Mouse (Mus musculus): Measurements from ENCODE around the gene Umad1. TPM values are rescaled to one million over a fixed set of nuclear protein-coding genes. Genes with fewer than 3 reads are reported as not detected.

Gene Umad1
- total and polyA plus RNA-seq, 3 experiments = 7.6 to 17.5 (median 10.0) TPM

DNA sequence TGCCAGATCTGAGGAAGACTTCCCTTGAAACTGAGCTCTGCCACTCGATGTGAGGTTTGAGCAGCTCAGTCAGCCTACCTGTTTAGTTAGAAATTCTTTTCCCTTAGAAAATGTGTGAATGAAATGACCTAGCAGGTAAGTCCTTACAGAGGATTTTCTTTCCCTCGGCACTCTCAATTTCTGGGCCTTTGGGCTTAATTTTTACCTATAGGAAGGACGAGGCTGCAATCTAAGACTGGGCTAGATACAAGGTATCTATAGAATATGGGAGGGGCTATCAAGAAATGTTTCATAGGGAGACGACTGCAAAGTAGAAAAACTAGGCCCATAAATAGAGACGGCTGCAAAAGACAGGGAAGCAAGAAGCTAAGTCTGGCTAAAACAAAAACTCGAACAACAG, 772 bp upstream of the Umad1 start:
- peaks cover 22% of the 10 kb centered on the region for H3K79me2 ChIP-seq (replicated peaks; ENCODE audit: control insufficient read depth, extremely low read depth, insufficient read depth, poor library complexity, severe bottlenecking)

DNA sequence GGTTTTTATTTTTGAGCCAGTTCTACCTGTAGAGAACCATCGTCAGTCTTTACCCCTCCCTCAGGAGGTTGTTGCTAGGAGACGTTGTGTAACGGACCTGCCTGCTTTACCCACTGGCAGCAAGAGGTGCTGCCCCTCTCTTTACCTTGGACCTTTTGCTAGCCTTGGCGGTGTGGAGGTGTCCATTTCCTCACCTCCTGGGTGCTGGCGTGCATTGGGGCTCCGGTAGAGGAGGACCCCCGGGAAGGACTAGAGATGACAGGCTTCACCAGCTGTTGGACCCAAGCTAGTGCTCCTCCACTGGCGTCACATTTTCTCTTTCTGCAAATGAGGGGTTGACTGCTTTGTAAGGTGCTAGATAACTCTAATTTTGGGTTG, 568 bp downstream of the Umad1 start:
- in situ Hi-C loops (cut with MboI; ENCODE audit: low pct_ligation_motif_present, low pct_unique_long_range_greater_than_20kb, low sequenced_read_pairs) = no loop called here
- H3K4me2 ChIP-seq (ENCODE audit: insufficient read depth, low read depth, poor library complexity, severe bottlenecking) = peak overlapping the region; percentile 91
- peaks cover 0 to 7% of the 10 kb centered on the region in 2 experiments; a peak in 2 of 4 replicates for H3K4me1 ChIP-seq (ENCODE audit: control insufficient read depth in 1 of 2, insufficient read depth in 2 of 2)
- peaks cover 0 to 9% of the 10 kb centered on the region in 2 experiments for H3K36me3 ChIP-seq (replicated peaks in 1 of 2; ENCODE audit: control insufficient read depth in 1 of 2, insufficient read depth in 1 of 2, low read length in 1 of 2)
- no peaks in the 10 kb centered on the region for H3K9me3 ChIP-seq (replicated peaks; ENCODE audit: low read length)
- TF ChIP-seq NRF1 (IDR thresholded peaks at IDR 0.05; ENCODE audit: low read depth, low read length) (no peak), ETS1 (conservative IDR thresholded peaks at IDR 0.05; ENCODE audit: low read depth, low read length) (no peak), E2F4 (IDR thresholded peaks at IDR 0.05; ENCODE audit: insufficient replicate concordance, low read depth, low read length) (no peak), CTCF (conservative IDR thresholded peaks at IDR 0.05 in 1 of 2, IDR thresholded peaks at IDR 0.05 in 1 of 2; ENCODE audit: low read depth in 2 of 2, low read length in 2 of 2) (no peak), MXI1 (IDR thresholded peaks at IDR 0.05; ENCODE audit: low read depth, low read length) (no peak), USF2 (conservative IDR thresholded peaks at IDR 0.05; ENCODE audit: low read depth, low read length) (no peak), JUND (conservative IDR thresholded peaks at IDR 0.05; ENCODE audit: low read depth, low read length) (no peak), MEF2A (IDR thresholded peaks at IDR 0.05; ENCODE audit: borderline replicate concordance, low read depth, low read length) (no peak), PAX5 (IDR thresholded peaks at IDR 0.05; ENCODE audit: low read length) (no peak), EP300 (IDR thresholded peaks at IDR 0.05; ENCODE audit: low read length) (no peak), MAX (IDR thresholded peaks at IDR 0.05; ENCODE audit: low read length) (no peak), USF1 (IDR thresholded peaks at IDR 0.05; ENCODE audit: low read depth, low read length) (no peak), RCOR1 (conservative IDR thresholded peaks at IDR 0.05; ENCODE audit: low read depth, low read length) (no peak), NELFE (IDR thresholded peaks at IDR 0.05; ENCODE audit: low read depth, low read length) (no peak), SMC3 (IDR thresholded peaks at IDR 0.05; ENCODE audit: low read depth, low read length) (no peak), BHLHE40 (IDR thresholded peaks at IDR 0.05; ENCODE audit: low read depth, low read length) (no peak), CHD2 (IDR thresholded peaks at IDR 0.05; ENCODE audit: low read length) (no peak), MAZ (IDR thresholded peaks at IDR 0.05; ENCODE audit: low read depth, low read length) (no peak), TCF12 (IDR thresholded peaks at IDR 0.05; ENCODE audit: low read depth, low read length) (no peak), POLR2AphosphoS2 (IDR thresholded peaks at IDR 0.05; ENCODE audit: low read depth, low read length) (no peak)
- peak overlapping the region; percentile 84 for H3K9ac ChIP-seq (ENCODE audit: insufficient read depth, low read depth)
- peak overlapping the region; percentile 29; the same call in 1 of the 2 replicates for H3K27ac ChIP-seq (ENCODE audit: insufficient read depth, low read depth)
- no peaks in the 10 kb centered on the region for H3K27me3 ChIP-seq (replicated peaks)
- H3K79me2 ChIP-seq (replicated peaks; ENCODE audit: control insufficient read depth, extremely low read depth, insufficient read depth, poor library complexity, severe bottlenecking) = peaks cover 22% of the 10 kb centered on the region
- dilution Hi-C loops (cut with MboI; ENCODE audit: extremely low pct_ligation_motif_present, extremely low pct_unique_long_range_greater_than_20kb, low sequenced_read_pairs) = no loop called here
- H3K4me3 ChIP-seq (replicated peaks in 1 of 3; ENCODE audit: low read depth in 2 of 3, low read length in 2 of 3, poor library complexity in 1 of 3) = peak overlapping the region; percentile 85 to 94 (median 93)
- no peak for DNase-seq (ENCODE audit: extremely low read depth)

More for the DNA sequence above, 772 bp upstream of the Umad1 start:
- Histone ChIP-seq H3K36me3 (replicated peaks in 1 of 2; ENCODE audit: control insufficient read depth in 1 of 2, insufficient read depth in 1 of 2, low read length in 1 of 2) (peaks cover 0 to 16% of the 10 kb centered on the region in 2 experiments), H3K9me3 (replicated peaks; ENCODE audit: low read length) (no peaks in the 10 kb centered on the region), H3K27me3 (replicated peaks) (no peaks in the 10 kb centered on the region), H3K4me2 (ENCODE audit: insufficient read depth, low read depth, poor library complexity, severe bottlenecking) (peak overlapping the region; percentile 91), H3K27ac (ENCODE audit: insufficient read depth, low read depth) (no peak overlapping the region), H3K4me1 (ENCODE audit: control insufficient read depth in 1 of 2, insufficient read depth in 2 of 2) (peaks cover 0 to 7% of the 10 kb centered on the region in 2 experiments; a peak in 2 of 4 replicates), H3K9ac (ENCODE audit: insufficient read depth, low read depth) (peak overlapping the region; percentile 72), H3K4me3 (replicated peaks in 1 of 3; ENCODE audit: low read depth in 2 of 3, low read length in 2 of 3, poor library complexity in 1 of 3) (peak overlapping the region; percentile 93 to 98 (median 94))
- peak; percentile 15 for DNase-seq (ENCODE audit: extremely low read depth)
- 0 out of 2 replicates have a peak, but pooled peaks have one; percentile 8 for TF ChIP-seq MXI1 (IDR thresholded peaks at IDR 0.05; ENCODE audit: low read depth, low read length)
- TF ChIP-seq POLR2AphosphoS2 (IDR thresholded peaks at IDR 0.05; ENCODE audit: low read depth, low read length) = no peak
- TF ChIP-seq MAFK (IDR thresholded peaks at IDR 0.05; ENCODE audit: insufficient replicate concordance, low read length) = no peak
- dilution Hi-C loops (cut with MboI; ENCODE audit: extremely low pct_ligation_motif_present, extremely low pct_unique_long_range_greater_than_20kb, low sequenced_read_pairs) = no loop called here
- in situ Hi-C loops (cut with MboI; ENCODE audit: low pct_ligation_motif_present, low pct_unique_long_range_greater_than_20kb, low sequenced_read_pairs) = no loop called here

All from CH12.LX (cell line).